Mouse (Mus musculus) intestine, embryonic 15.5 days (tissue): ENCODE measurements around the gene Usp47. TPM values are rescaled to one million over a fixed set of nuclear protein-coding genes. Genes with fewer than 3 reads are reported as not detected.

ENCODE experiments used
- ATAC-seq: fragments of 200-750 bp; cut with Nextera tagmentation; 2 replicates; pipeline ENCODE4 v1.8.0; 2017; ENCODE audit warnings: moderate TSS enrichment, moderate library complexity
- H3K27ac ChIP-seq: fragments of 300-500 bp; sonication (generic); 2 replicates; pipeline ENCODE4 v1.5.1; 2015; ENCODE audit warnings: mild to moderate bottlenecking, inconsistent platforms
- H3K27me3 ChIP-seq: fragments of 300-500 bp; sonication (generic); replicated peaks from 2 replicates; pipeline ENCODE4 v1.6.1; 2015; ENCODE audit warnings: inconsistent platforms
- H3K36me3 ChIP-seq: fragments of 300-500 bp; sonication (generic); 2 replicates; pipeline ENCODE4 v1.6.1; 2015; ENCODE audit warnings: inconsistent platforms
- H3K4me1 ChIP-seq: fragments of 300-500 bp; sonication (generic); replicated peaks from 2 replicates; pipeline ENCODE4 v1.6.1; 2015; ENCODE audit warnings: inconsistent platforms
- H3K4me2 ChIP-seq: fragments of 300-500 bp; sonication (generic); replicated peaks from 2 replicates; pipeline ENCODE4 v1.6.1; 2015; ENCODE audit warnings: mild to moderate bottlenecking, inconsistent platforms
- H3K4me3 ChIP-seq: fragments of 300-500 bp; sonication (generic); replicated peaks from 2 replicates; pipeline ENCODE4 v1.5.1; 2015; ENCODE audit warnings: inconsistent platforms
- H3K9ac ChIP-seq: fragments of 300-500 bp; sonication (generic); 2 replicates; pipeline ENCODE4 v1.6.1; 2015; ENCODE audit warnings: inconsistent platforms
- H3K9me3 ChIP-seq: fragments of 300-500 bp; sonication (generic); 2 replicates; pipeline ENCODE4 v1.6.1; 2016; ENCODE audit warnings: inconsistent platforms
- WGBS: fragments of 180-500 bp; shearing (Covaris S2); methylation state at CpG from one replicate; pipeline ENCODE4 v1.1.7; 2015; 5-methylcytosine and 5-hydroxymethylcytosine counted together
- polyA plus RNA-seq: library from polyadenylated mRNA; unstranded; fragments of >200 nt; fragmentation: Nextera tagmentation; extraction: Ambion mirVana; gene quantifications from 2 replicates; pipeline ENCODE4 v1.2.1, GENCODE M21; 2015

The Usp47 gene
- polyA plus RNA-seq, 1 experiment from 2014 or later: 61.5 TPM

GRCm38 (mm10) chr7:112102933-112103332 is 79.6 kb downstream of the Usp47 start:
- no peaks in the 10 kb centered on the region for H3K27me3 ChIP-seq
- ATAC-seq: no peak
- no peak overlapping the region for H3K4me3 ChIP-seq
- H3K4me1 ChIP-seq: no peaks in the 10 kb centered on the region
- H3K9me3 ChIP-seq: no peaks in the 10 kb centered on the region
- no peak overlapping the region for H3K27ac ChIP-seq
- no peak overlapping the region for H3K4me2 ChIP-seq
- H3K36me3 ChIP-seq: peaks cover 16% of the 10 kb centered on the region
- 71% methylated on average over 5 of the region's 5 CpGs for WGBS
- H3K9ac ChIP-seq: no peak overlapping the region

GRCm38 (mm10) chr7:112103816-112104215 is 80.5 kb downstream of the Usp47 start:
- no peaks in the 10 kb centered on the region for H3K27me3 ChIP-seq
- no peak overlapping the region for H3K9ac ChIP-seq
- no peak overlapping the region for H3K4me3 ChIP-seq
- no peaks in the 10 kb centered on the region for H3K9me3 ChIP-seq
- H3K27ac ChIP-seq: no peak overlapping the region
- WGBS: 62% methylated on average over 5 of the region's 5 CpGs
- no peaks in the 10 kb centered on the region for H3K4me1 ChIP-seq
- H3K36me3 ChIP-seq: peaks cover 22% of the 10 kb centered on the region
- no peak overlapping the region for H3K4me2 ChIP-seq
- ATAC-seq: no peak

- Histone ChIP-seq H3K36me3 (peaks cover 21% of the 10 kb centered on the region), H3K4me2 (no peak overlapping the region), H3K9me3 (no peaks in the 10 kb centered on the region), H3K27me3 (no peaks in the 10 kb centered on the region), H3K4me3 (no peak overlapping the region), H3K9ac (no peak overlapping the region), H3K4me1 (no peaks in the 10 kb centered on the region), H3K27ac (no peak overlapping the region)
- ATAC-seq: no peak
Observed at GRCm38 (mm10) chr7:112108757-112109156, 85.5 kb downstream of the Usp47 start.

GRCm38 (mm10) chr7:112110638-112111372 is 87.5 kb downstream of the Usp47 start:
- Histone ChIP-seq H3K36me3 (peaks cover 21% of the 10 kb centered on the region), H3K27me3 (no peaks in the 10 kb centered on the region), H3K27ac (no peak overlapping the region), H3K4me2 (no peak overlapping the region), H3K4me3 (no peak overlapping the region), H3K9ac (no peak overlapping the region), H3K4me1 (no peaks in the 10 kb centered on the region), H3K9me3 (no peaks in the 10 kb centered on the region)
- peak; percentile 43; the same call in 1 of the 2 replicates for ATAC-seq
- 67% methylated on average over 19 of the region's 19 CpGs for WGBS

GRCm38 (mm10) chr7:112117501-112117900 is 94.2 kb downstream of the Usp47 start:
- H3K4me1 ChIP-seq: no peaks in the 10 kb centered on the region; the same call in 1 of the 2 replicates
- H3K4me3 ChIP-seq: no peak overlapping the region
- H3K4me2 ChIP-seq: no peak overlapping the region
- no peak for ATAC-seq
- H3K9ac ChIP-seq: no peak overlapping the region
- 87% methylated on average over 7 of the region's 7 CpGs for WGBS
- H3K27me3 ChIP-seq: no peaks in the 10 kb centered on the region
- no peaks in the 10 kb centered on the region for H3K36me3 ChIP-seq
- H3K9me3 ChIP-seq: no peaks in the 10 kb centered on the region
- H3K27ac ChIP-seq: no peak overlapping the region

GRCm38 (mm10) chr7:112118086-112118485 is 94.8 kb downstream of the Usp47 start:
- Histone ChIP-seq H3K36me3 (no peaks in the 10 kb centered on the region), H3K4me1 (no peaks in the 10 kb centered on the region; the same call in 1 of the 2 replicates), H3K4me2 (no peak overlapping the region), H3K27me3 (no peaks in the 10 kb centered on the region), H3K27ac (no peak overlapping the region), H3K9ac (no peak overlapping the region), H3K9me3 (no peaks in the 10 kb centered on the region), H3K4me3 (no peak overlapping the region)
- no peak for ATAC-seq
- WGBS: 91% methylated on average over 7 of the region's 7 CpGs

GRCm38 (mm10) chr7:112119248-112119647 is 95.9 kb downstream of the Usp47 start:
- Histone ChIP-seq H3K4me1 (no peaks in the 10 kb centered on the region; the same call in 1 of the 2 replicates), H3K27ac (no peak overlapping the region), H3K27me3 (no peaks in the 10 kb centered on the region), H3K9me3 (no peaks in the 10 kb centered on the region), H3K36me3 (no peaks in the 10 kb centered on the region), H3K4me2 (no peak overlapping the region), H3K4me3 (no peak overlapping the region), H3K9ac (no peak overlapping the region)
- WGBS: 81% methylated on average over 7 of the region's 7 CpGs
- ATAC-seq: no peak

- Histone ChIP-seq H3K36me3 (no peaks in the 10 kb centered on the region), H3K4me1 (no peaks in the 10 kb centered on the region; the same call in 1 of the 2 replicates), H3K9me3 (no peaks in the 10 kb centered on the region), H3K4me3 (no peak overlapping the region), H3K9ac (no peak overlapping the region), H3K4me2 (no peak overlapping the region), H3K27ac (no peak overlapping the region), H3K27me3 (no peaks in the 10 kb centered on the region)
- WGBS: 79% methylated on average over 11 of the region's 11 CpGs
- no peak for ATAC-seq
Observed at GRCm38 (mm10) chr7:112120861-112121810, 97.8 kb downstream of the Usp47 start.

GRCm38 (mm10) chr7:112121866-112122500 is 98.7 kb downstream of the Usp47 start:
- H3K4me1 ChIP-seq: no peaks in the 10 kb centered on the region; the same call in 1 of the 2 replicates
- H3K4me2 ChIP-seq: no peak overlapping the region
- no peaks in the 10 kb centered on the region for H3K9me3 ChIP-seq
- H3K9ac ChIP-seq: no peak overlapping the region
- H3K4me3 ChIP-seq: no peak overlapping the region
- 81% methylated on average over 11 of the region's 11 CpGs for WGBS
- ATAC-seq: no peak
- no peaks in the 10 kb centered on the region for H3K36me3 ChIP-seq
- no peak overlapping the region for H3K27ac ChIP-seq
- no peaks in the 10 kb centered on the region for H3K27me3 ChIP-seq

- Histone ChIP-seq H3K4me3 (no peak overlapping the region), H3K9me3 (no peaks in the 10 kb centered on the region), H3K9ac (no peak overlapping the region), H3K4me1 (no peaks in the 10 kb centered on the region; the same call in 1 of the 2 replicates), H3K27ac (no peak overlapping the region), H3K36me3 (no peaks in the 10 kb centered on the region), H3K27me3 (no peaks in the 10 kb centered on the region), H3K4me2 (no peak overlapping the region)
- no peak for ATAC-seq
- 93% methylated on average over 5 of the region's 5 CpGs for WGBS
Observed at GRCm38 (mm10) chr7:112123612-112124011, 100.3 kb downstream of the Usp47 start.

- 89% methylated on average over 7 of the region's 7 CpGs for WGBS
- no peak for ATAC-seq
- H3K4me3 ChIP-seq: no peak overlapping the region
Observed at GRCm38 (mm10) chr7:112125625-112126260, 102.4 kb downstream of the Usp47 start.

More at GRCm38 (mm10) chr7:112125625-112126260, 102.4 kb downstream of the Usp47 start:
- Histone ChIP-seq H3K9ac (no peak overlapping the region), H3K27ac (no peak overlapping the region), H3K36me3 (no peaks in the 10 kb centered on the region), H3K4me2 (no peak overlapping the region), H3K9me3 (no peaks in the 10 kb centered on the region), H3K4me1 (peaks cover 4% of the 10 kb centered on the region), H3K27me3 (no peaks in the 10 kb centered on the region)
